Mouse (Mus musculus) lung, adult 2 months (tissue): ENCODE results near the gene Sept8. TPM values are rescaled to one million over a fixed set of nuclear protein-coding genes. Genes with fewer than 3 reads are reported as not detected.

Source experiments
- DNase-seq: peaks from one replicate; pipeline ENCODE4 v3.0.0; 2022
- H3K4me1 ChIP-seq: fragments of 200-500 bp; 2 replicates; pipeline ENCODE4 v1.6.1; 2011; ENCODE audit warnings: low read length; ENCODE audit not compliant: control insufficient read depth, insufficient read depth
- H3K4me3 ChIP-seq: fragments of 200-500 bp; replicated peaks from 2 replicates; pipeline ENCODE3; 2011; ENCODE audit warnings: low read depth, mild to moderate bottlenecking, control low read depth, low read length; ENCODE audit errors: extremely low read depth
- CTCF ChIP-seq: fragments of 200-500 bp; IDR thresholded peaks from 2 replicates; pipeline ENCODE4 v1.5.1; 2011; ENCODE audit warnings: mild to moderate bottlenecking, low read length, control low read depth; ENCODE audit not compliant: insufficient read depth
- POLR2A ChIP-seq: fragments of 200-500 bp; IDR thresholded peaks from 2 replicates; pipeline ENCODE4 v1.6.1; 2011; ENCODE audit warnings: low read depth, mild to moderate bottlenecking, control low read depth, low read length, borderline replicate concordance; ENCODE audit errors: extremely low read depth
- WGBS: fragments of 180-500 bp; shearing (Covaris S2); methylation state at CpG from one replicate; pipeline ENCODE4 v1.1.7; 2018; 5-methylcytosine and 5-hydroxymethylcytosine counted together
- polyA plus RNA-seq: library from polyadenylated mRNA; depleted of rRNA; stranded (reverse); fragments of >200 nt; gene quantifications from 2 replicates; pipeline ENCODE4 v1.2.3, GENCODE M21; 2012

Gene Sept8
- polyA plus RNA-seq, 1 experiment, result 49.5 TPM

DNA sequence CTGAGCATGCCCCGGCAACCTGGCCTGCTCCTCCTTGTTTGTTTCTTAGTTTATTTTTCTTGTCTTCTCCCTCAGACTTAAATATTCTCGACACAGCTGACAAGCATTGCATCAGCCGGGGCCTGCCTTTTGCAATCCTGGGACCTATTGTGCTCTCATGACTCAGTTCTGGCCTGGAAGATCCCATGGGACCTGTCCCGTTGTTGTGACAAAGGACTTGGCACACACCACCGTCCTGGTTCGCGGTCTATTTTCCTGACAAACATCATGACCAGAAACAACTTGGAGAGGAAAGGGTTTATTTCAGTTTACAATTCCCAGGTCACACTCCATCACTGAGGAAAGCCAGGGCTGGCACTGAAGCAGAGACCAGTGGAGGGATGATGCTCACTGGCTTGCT, 10.9 kb upstream of the Sept8 start:
- Histone ChIP-seq H3K4me3 (no peak overlapping the region), H3K4me1 (no peaks in the 10 kb centered on the region; the same call in 1 of the 2 replicates)
- no peak for DNase-seq
- TF ChIP-seq POLR2A (no peak), CTCF (no peak)
- 28% methylated on average over 7 of the region's 7 CpGs for whole genome bisulfite sequencing

DNA sequence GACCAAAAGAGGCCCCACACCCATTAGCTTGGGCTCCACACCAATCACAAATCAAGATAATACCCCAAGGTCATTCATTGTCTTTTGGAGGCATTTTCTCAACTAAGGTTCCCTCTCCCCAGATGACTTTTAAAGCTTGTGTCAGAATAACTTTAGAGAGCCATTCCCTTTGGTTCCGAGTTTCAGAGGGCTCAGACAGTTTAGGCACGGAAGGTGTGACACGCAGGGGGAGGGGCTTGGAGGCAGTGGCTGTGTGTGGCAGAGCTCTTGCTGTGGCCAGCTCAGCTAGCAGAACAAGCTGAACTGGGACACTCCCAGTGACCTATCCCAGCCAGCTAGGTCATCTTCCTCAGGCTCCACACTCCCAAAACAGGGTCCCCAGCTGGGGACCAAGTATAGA, 10.5 kb upstream of the Sept8 start:
- TF ChIP-seq CTCF, result no peak
- no peak for TF ChIP-seq POLR2A
- DNase-seq, result no peak
- Histone ChIP-seq H3K4me3 (no peak overlapping the region), H3K4me1 (no peaks in the 10 kb centered on the region; the same call in 1 of the 2 replicates)
- WGBS, result 57% methylated on average over 3 of the region's 3 CpGs

DNA sequence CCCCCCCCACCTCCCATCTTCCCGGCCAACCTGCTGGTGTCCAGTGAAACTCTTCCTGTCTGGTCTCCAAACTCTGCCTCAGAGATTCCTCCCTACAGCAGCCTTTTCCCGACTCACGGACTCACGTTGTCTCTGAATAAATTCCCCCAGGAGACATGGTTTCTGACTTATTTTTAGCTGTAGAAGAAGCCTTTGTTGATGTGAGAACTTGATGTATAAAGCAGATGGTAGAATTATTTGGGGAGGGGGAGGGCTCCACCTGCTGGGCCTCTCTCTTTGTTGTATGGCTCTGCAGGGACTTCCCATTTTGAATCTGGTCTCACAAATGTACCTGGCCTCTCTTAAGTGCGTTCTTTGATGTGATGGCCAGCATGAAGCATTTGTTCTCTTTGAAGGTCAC, 8.7 kb upstream of the Sept8 start:
- DNase-seq, result no peak
- Histone ChIP-seq H3K4me3 (no peak overlapping the region), H3K4me1 (no peaks in the 10 kb centered on the region; the same call in 1 of the 2 replicates)
- TF ChIP-seq POLR2A (no peak), CTCF (no peak)
- WGBS, result 45% methylated on average over 5 of the region's 5 CpGs

DNA sequence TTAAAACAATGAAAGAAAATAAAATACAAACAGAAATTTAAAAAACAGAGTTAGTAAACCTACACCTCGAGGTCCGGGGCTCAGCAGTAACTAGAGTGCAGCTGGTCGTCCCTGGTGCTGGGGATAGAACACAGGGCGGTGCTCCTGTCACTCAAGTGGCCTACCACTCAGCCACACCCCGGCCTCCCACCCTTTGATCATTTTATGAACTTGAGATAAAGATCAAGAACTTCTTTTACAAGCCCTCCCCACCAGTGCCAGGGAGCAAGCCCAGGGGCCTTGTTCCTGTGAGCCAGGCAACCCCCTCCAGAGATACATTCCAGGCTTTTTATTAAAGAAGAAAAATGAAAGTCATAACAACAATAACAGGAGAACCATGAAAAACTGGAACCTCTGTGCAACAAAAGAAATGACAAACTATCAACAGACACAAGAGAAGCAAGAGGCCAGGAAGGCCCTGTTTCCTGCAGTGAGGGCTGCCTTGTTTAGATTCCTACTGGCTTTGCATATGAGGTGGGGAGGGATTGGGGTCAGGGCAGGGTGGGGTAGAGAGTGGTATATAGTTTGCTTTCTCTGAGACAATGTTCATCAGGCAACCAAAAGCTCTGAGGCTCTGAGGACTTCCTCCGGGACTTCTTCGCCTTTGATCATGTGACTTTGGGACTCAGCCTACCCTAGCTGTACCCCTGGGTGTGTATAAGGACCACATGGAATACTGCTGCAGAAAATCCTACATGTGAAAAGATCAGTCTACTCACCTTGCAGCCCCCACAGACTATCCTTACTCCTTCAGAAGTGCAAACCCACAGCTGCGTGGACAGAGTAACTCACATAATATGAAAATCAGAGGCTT, 2.1 kb upstream of the Sept8 start:
- TF ChIP-seq CTCF (no peak), POLR2A (no peak)
- H3K4me1 ChIP-seq, result peaks cover 8% of the 10 kb centered on the region
- H3K4me3 ChIP-seq, result no peak overlapping the region
- DNase-seq, result no peak
- WGBS, result 40% methylated on average over 8 of the region's 8 CpGs

DNA sequence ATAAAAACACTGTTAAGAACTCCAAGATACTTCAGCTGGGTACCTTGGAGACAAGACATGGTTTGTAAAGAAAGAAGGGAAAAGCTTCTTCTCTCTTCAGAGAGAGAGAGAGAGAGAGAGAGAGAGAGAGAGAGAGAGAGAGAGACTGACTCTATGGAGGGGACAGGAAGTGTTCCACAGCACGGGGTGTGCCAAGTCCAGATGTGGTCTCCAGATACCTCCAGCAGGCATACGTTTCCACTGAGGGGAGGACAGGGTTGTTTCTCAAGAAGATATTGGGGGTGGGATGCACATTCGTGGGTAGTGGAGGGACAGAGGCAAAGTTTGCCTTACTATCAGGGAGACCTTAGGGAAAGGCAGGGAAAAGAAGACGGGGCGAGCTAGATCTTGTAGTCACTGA, 298 bp upstream of the Sept8 start:
- WGBS, result 61% methylated on average over 5 of the region's 5 CpGs
- Histone ChIP-seq H3K4me3 (no peak overlapping the region), H3K4me1 (peaks cover 10% of the 10 kb centered on the region)
- DNase-seq, result no peak
- TF ChIP-seq CTCF (no peak), POLR2A (no peak)

DNA sequence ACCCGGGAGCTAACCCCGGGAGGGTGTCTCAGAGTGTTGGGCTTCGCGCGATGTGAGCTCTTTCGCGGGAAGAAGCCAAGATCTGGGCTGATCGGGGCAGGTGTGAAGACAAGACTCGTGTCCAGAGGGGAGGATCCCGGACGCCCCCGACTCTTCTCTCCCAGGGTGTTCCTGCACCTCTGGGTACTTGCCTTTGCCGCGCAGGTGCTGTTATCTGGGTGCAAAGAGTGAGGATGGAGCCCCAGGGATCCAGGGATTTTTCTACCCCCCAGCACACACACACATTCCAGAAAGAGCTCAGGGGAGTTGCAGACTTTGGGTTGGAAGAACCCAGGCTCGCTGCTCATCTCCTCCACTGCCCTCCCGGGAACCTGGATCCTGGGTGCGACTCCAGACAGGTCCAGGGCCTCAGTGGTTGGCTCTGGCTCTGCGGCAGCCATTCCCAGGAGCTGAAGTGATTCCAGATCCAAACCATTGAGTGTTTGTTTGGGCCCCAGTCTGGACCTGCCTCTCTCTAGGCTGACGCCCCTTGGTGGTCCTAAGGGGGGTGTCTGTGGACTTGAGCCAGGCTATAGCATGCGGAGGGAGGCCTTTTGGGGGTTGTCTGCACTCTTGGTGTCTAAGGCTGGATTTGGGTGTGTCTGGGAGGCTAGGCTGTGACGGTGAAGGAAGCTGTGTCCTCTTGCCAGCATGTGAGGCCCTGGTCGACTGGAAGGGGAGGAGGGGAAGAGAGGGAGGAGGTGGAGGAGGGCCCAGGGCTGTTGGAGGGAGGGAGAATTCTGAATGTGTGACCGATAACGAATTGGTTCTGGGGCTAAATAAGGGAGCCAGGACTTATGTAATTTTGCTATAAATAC, 1.3 kb downstream of the Sept8 start:
- Histone ChIP-seq H3K4me1 (peaks cover 12% of the 10 kb centered on the region), H3K4me3 (peak overlapping the region; percentile 89)
- DNase-seq, result peak; percentile 52
- whole genome bisulfite sequencing, result 2% methylated on average over 24 of the region's 24 CpGs
- TF ChIP-seq CTCF (no peak), POLR2A (peak; percentile 80; the same call in 1 of the 2 replicates)

DNA sequence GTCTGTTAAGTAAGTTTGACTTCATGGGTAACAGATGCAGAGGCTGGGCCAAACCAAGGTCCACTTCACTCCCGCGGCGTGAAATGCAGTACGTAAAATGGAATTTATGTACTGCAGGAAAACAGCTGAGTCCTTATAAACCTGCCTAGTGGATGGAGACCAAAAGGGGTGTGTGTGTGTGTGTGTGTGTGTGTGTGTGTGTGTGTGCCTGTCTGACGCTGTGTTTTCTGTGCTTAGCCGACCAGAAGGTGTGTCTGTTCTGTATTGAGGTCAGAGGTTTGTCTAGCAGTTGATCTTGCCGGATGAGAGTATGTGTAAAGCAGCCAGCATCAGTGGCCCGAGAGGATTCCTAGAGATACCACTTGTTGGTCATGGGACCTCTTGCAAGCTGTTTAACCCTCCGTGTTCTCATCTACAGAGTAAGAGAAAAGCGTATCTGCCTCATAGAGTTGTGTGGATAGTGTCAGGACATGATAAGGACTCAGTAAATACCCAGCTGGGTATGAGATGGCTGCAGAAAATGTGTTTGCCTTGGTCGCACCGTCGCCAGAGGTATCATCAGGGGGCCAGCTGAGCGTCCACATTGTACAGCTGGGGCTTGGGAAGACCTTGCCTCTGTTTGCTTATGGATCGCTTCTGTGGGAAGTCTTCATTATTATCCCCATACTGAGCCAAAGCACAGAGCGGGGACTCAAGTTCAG, 2.2 kb downstream of the Sept8 start:
- Histone ChIP-seq H3K4me3 (peak overlapping the region; percentile 42), H3K4me1 (peaks cover 14% of the 10 kb centered on the region)
- TF ChIP-seq POLR2A, result no peak
- TF ChIP-seq CTCF, result no peak
- 42% methylated on average over 16 of the region's 16 CpGs for WGBS
- no peak for DNase-seq

DNA sequence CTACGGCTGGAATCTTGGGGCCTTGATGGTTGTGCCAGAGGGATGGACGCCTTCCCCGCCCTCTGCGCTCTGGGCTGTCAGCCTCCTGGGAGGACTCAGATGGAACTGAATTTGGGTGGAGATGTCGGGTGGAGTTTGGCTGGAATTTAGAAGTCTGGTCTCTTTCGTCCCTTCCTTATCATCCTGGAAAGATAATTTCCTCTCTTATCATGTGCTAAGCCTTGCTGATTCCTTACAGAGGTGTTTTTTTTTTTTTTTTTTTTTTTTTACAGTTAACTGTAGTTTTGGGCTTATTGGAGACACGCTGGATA, 2.7 kb downstream of the Sept8 start:
- TF ChIP-seq POLR2A (0 out of 2 replicates have a peak, but pooled peaks have one; percentile 23), CTCF (no peak)
- Histone ChIP-seq H3K4me1 (peaks cover 14% of the 10 kb centered on the region), H3K4me3 (no peak overlapping the region)
- 59% methylated on average over 7 of the region's 7 CpGs for WGBS
- no peak for DNase-seq

DNA sequence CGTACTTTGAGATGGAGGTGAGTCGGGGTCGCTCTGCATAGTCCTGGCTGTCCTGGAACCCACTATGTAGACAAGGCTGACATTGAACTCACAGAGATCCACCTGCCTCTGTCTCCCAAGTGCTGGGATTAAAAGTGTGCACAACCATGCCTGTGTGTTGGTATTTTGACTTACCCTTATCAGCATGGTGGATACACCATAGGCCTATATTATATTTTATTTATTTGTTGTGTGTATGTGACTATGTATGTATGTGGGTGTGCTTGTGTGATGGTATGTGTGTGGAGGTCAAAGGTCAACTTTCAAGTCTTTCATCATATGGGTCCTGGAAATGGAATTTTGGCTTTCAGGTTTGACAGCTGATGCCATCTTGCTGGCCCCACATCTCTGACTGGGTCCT, 3.3 kb downstream of the Sept8 start:
- TF ChIP-seq CTCF (no peak), POLR2A (no peak)
- Histone ChIP-seq H3K4me3 (no peak overlapping the region), H3K4me1 (peaks cover 14% of the 10 kb centered on the region)
- DNase-seq, result no peak
- 94% methylated on average over 3 of the region's 3 CpGs for WGBS
